Mouse (Mus musculus): Measurements from ENCODE around the gene Abcg5. TPM values are rescaled to one million over a fixed set of nuclear protein-coding genes. Genes with fewer than 3 reads are reported as not detected.

The Abcg5 gene
- total RNA-seq (2021) = not detected
- long read RNA-seq, experiment 1 = 0 reads
- long read RNA-seq, experiment 2 = 0 reads

DNA sequence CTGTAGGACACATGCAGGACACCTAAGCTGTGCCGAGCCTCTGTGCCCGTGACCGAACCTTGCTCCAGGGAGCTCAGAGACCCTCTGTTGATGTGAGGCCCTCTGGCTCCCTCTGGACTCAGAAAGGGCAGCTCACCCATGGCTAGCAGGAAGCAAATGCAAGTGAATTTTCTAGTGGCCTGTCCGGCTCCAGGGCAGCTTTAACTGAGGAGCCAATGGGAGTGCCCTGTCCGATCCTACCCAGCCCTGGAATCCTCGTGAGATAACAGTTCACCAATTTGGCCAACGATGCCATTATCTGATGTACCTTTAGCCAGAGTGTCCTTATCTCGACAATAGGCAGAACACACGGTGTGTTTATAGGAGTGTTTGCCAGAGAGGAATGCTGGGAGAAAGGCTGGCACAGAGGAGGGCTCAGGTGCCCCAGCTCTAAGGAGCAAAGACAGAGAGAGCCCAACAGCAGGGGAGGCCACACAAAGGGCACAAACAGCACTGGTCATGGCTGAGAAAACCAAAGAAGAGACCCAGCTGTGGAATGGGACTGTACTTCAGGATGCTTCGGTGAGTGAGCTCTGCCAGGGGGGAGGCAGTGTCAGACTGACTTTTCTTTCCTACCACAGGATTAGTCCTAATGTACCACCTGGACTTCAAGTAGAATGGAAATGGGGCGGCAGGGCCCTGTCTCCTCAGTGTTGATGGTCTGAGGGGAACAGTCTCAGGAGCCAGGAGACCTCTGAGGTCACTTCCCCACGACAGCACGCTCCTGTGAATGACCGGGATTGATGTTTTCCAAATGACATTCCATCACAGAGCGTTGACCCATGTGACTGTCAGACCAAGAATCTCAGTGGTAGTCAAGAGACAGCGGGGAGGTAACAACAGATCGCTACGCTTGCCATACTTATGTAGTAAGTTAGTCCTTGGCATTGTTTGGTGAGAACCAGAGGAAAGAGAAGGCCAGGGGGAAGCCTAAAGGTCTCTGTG is at the start of gene Abcg5:
TSS of gene Abcg5 (minus strand) at position 278 of the 984 bp plus-strand sequence.
- DNase-seq (ENCODE audit: low spot score in 2 of 2) = no peak

DNA sequence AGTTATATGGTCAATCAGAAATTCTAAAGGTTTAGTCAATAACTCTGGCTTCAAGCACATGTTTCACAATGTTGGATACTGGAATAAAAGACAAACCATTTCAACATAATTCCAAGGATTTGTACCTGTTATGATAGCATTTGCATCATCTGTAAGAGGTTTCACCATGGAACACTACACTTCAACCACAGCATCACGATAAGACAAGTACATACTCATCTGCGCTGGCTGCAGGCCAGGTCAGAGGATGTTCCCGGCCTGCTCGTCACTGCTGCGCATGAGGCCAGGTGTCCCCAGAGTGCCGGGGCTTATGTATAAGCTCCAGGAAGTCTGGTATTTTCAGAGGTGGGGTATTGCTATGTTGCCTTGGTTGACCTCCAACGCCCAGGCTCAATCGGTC is 49.8 kb upstream of the Abcg5 start:
- DNase-seq (ENCODE audit: low spot score in 2 of 2) = no peak

DNA sequence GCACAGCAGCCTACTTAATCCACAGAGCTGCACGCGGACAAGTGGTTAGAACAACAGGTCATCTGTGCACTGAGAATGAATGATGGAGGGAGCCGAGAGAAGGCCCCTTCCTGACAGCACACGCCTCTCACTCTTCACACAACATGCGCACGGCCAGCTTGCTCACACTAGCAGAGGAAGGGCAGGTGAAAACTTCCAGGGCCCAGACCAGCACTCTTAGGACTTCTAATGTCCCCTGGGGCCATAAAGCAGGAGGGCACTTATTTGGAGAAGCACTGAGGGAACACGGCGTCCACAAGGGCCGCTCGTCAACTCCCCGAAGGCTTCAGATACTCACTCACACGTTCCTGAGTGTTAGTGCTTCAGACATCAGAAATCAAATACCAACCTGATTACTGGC is 48.5 kb upstream of the Abcg5 start:
- DNase-seq (ENCODE audit: low spot score in 2 of 2) = no peak

DNA sequence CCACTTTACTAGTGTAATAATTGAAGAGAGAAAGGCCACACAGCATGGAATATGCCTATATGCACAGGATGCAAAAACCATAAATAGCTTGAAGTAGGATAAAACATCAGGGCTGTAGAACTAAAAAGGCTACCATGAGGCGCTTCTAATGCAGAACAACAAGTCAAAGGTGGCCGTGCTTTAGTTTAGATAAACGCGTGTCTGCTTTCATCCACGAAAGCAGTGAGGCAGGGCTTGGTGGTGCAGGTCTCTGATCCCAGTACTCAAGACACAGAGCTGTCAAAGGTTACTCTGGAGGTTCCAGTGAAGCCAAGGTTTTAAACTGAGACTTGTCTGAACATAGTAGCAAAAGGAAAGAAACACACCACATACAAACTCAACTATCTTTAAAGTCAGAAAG is 46.3 kb upstream of the Abcg5 start:
- no peak for DNase-seq (ENCODE audit: low spot score in 2 of 2)

DNA sequence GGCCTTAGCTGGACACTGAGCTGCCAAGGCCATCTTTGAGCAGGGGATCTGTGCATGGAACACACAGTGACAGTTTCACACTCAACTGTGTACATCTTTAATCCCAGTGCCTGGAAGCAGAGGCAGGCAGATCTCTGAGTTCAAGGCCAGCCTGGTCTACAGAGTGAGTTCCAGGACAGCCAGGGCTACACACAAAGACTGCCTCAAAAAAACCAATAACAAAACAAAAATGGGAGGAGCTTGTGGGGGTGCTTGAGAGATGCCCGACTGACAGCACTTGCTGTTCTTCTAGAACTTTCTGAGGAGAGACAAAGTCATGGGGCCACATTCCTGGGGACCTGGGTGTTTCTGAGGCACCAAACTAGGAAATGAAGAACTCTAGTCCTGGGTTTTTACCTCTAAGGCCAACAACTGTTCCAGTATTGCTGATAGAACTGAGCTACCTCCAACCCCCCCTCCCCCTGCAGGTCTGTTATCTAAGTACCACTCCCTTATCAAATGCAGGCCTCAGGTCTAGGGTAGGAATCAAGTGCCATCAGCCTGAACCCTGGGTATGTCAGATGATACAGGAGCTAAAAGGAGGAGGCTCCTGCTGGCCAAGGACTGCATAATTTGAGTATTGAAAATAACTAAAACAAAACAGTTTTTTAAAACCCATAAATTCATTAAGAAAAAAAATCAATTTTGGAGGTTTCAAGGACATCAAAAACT is 45.5 kb upstream of the Abcg5 start:
- no peak for DNase-seq (ENCODE audit: low spot score in 2 of 2)

DNA sequence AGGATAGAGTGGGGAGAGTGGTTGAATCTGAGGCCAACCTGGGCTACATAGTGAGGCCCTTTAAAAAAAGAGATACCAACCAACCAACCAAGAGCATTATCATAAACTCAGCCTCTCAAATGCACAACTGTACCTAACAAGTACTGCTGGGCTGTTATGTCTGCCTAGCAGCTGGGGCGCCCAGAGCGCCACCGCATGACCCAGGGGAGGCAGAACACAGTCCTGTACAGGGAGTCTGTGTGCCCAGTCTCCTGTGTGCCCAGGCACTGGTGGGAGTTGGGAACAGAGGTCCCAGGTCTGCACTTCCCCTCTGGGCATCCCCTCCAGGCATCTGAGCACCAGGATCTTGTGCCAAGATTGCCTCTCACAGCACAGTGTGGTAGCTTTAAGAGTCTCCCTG is 42.4 kb upstream of the Abcg5 start:
- no peak for DNase-seq (ENCODE audit: low spot score in 2 of 2)

DNA sequence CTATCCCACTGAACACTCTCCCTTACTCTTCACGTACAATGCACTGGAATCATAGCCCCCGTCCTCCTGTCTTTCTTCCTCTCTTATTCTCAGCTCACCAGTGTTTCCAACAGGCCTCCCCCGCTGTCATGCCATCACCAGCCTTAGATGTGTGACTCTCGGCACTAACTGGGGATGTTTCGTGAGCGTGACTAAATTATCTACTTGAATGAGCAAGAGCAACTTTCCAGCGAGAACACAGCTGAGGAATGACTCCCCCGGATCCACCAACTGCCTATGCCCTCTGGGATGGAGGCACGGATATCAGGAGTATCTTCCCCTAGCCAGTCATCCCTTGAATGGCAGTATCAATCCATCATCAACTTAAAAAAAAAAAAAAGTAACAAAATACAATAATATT is 41.2 kb upstream of the Abcg5 start:
- DNase-seq (ENCODE audit: low spot score in 2 of 2) = no peak

DNA sequence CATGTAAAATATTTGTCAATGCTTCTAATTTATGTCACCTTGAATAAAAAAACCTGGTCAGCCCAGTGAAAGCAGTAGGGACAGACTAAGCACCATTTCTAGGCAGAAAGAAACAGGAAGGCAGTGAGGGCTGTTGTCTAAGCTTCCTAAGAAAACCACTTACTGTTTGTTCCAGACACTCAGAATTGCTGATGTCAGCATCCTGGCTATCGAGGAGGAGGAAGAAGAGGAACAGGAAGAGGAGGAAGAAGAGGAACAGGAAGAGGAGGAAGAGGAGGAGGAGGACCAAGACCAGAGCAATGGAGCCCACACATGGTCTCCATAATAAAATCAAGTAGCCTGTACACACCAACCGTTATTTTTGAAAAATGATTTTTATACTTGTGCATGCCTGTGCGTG is 36.3 kb upstream of the Abcg5 start:
- no peak for DNase-seq (ENCODE audit: low spot score in 2 of 2)

DNA sequence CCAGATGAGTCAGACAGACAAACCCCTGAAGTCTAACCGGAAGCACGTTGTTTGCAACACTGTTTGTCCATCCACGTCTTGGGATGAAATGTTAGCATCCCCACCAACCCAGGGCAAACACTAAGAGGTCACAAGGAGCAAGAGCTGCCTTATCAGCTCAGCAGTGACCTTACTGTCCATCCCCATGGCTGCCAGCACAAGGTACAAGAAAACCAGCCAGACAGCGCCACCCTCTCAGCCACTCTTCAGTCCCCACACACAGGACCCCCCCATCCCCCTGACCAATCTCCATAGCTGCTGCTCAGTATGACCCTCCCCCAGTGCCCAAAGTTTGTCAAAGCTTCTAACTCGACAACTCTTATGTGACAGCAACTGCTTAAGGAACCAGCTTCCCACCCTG is 34.6 kb upstream of the Abcg5 start:
- no peak for DNase-seq (ENCODE audit: low spot score in 2 of 2)

DNA sequence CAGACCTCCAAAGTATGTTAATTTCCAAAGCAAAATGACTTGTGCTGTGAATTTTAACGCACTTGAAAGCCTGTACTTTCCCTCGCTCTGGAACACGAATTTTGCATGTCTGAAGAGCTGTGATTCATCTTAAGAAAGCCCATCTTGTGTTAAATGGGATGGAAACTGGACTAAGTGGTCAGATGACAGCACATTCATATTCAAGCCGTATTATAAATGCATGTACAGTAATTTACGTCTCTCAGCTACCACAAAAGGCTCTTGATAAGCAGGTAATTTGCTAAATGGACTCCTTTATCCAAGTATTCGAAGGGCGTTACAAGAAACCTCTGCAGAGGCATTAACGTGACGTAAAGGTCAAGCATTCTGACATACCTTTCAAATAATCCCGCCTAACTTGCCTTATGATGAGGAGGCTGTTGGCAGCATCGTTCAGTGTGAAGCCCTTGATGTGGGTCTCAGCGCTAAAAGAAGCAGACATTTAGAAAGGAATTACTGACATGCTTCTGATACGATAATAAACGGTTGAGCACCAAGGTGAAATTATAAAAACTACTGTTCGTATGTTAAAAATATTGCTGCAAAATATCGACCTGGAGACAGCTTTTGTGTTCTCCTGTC is 33.6 kb upstream of the Abcg5 start:
- DNase-seq (ENCODE audit: low spot score in 2 of 2) = no peak

DNA sequence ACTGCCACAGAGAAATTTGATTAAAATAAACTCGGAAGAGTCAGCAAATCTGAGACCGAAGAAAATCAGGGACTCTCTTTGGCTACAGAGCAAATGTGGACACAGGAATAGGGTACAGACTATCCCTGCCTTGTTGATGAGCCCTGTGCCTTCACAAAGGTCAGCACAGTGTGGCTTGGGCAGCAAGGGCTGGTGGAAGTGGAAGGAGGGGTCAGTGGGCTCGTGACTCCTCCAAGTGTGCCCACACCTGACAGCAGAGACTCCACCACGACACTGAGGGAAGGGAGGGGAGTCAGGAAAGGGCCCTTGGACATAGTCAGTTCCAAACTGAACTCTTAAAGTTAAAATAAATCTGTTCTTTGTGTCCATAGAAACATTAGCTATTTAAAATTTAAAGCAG is 32.1 kb upstream of the Abcg5 start:
- no peak for DNase-seq (ENCODE audit: low spot score in 2 of 2)

DNA sequence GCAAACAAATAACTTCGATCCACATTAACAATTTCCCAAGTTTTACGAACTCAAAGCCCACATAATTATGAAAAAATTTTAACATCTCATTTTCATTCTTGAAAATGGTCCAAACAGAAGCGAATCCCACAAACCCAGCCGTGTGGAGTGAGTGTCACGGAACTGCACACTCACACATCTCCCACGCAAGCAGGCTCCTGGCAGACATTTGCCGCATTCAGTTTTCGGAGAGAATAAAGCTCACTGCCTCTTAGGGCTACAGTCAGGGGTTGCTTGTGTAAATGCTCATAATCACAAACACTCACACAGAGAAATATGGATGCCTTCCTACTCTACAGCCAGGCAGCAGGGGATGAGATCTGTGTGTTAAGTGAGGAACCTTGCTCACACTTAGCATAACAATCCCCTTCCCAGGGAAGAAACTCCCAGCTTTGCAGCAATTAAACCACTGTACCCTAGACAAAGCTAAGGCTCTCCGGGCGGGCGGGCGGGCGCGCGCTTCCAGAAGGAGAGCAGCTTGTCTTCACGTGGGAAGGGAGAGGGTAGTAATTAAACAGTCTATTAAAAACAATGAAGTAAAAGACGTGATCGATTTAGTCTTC is 30.9 kb upstream of the Abcg5 start:
- DNase-seq (ENCODE audit: low spot score in 2 of 2) = no peak

DNA sequence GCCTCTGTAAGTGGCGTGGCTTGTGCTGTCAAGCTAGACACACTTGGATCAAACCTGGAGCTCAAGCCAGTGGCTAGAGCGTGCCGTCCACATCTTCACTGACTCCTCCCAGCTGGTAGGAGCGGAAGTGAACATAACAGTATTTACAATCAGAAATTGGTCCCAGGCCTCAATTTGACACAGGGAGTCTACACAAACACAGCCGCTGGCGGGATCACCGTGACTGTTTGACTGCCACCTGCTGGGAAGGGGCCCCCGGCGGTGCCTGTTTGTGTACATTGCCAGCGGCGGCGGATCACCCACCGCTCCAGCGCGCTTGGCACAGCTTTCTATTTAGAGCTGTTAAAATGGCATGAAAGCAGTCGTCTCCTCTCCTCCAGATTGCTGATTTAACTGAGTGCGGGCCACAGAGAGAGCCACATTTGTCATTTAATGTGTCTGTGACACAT is 26.6 kb upstream of the Abcg5 start:
- no peak for DNase-seq (ENCODE audit: low spot score in 2 of 2)

DNA sequence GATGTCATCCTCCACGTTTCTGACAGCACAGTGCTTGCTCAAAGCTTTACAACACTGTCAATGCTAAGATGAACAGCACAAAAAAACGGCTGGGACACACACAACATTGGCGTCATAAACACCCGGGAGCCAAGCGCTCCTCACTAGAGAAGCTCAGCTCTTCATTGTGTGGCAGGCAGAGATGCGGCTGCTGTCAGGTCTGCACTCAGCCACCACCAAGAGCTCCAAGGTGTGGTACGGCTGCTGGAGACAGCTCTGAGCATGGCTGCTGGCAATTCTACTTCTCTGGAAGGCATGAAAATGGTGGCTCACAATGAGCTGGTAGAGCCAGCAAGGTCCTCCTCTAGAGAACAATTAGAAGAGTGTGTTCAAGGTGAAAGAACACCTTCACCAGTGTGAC is 26.0 kb upstream of the Abcg5 start:
- DNase-seq (ENCODE audit: low spot score in 2 of 2) = no peak

DNA sequence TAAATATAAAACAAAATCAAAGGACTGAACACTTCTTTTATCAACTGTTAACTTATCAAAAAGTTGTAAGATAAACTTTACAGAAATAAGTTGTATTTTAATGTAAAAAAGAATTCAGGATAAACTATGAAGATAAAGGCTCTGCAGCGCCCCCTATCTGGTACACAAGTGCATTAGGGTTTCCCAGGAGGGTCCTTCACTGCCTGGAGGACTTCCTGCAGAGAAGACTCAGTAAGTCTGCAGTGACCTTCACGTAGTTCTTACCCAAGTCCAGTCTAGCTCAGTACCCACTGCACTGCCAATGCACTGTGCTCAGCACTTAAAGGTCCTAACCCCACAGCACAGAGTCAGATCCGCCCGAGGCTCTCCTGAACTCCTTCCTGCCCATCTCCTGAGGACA is 24.6 kb upstream of the Abcg5 start:
- DNase-seq (ENCODE audit: low spot score in 2 of 2) = no peak

DNA sequence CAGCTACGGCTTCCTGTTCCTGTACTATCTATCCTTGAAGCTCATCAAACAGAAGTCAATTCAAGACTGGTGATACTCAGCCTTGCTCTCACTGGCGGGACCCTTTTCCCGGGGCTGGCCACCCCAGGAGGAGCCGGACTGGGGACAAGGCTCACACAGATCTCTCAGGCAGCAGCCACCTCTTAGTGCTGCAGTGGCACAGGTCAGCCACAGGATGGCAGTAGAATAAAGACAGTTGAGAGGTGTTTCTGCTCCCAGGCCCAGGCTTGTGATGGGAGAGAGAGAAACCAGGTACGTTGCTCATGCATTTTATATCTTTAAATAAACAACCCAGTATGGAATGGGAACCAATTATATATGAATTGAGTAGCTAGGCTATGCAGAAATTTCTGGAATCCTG is 15.9 kb upstream of the Abcg5 start:
- DNase-seq (ENCODE audit: low spot score in 2 of 2) = peak; percentile 32 to 36

DNA sequence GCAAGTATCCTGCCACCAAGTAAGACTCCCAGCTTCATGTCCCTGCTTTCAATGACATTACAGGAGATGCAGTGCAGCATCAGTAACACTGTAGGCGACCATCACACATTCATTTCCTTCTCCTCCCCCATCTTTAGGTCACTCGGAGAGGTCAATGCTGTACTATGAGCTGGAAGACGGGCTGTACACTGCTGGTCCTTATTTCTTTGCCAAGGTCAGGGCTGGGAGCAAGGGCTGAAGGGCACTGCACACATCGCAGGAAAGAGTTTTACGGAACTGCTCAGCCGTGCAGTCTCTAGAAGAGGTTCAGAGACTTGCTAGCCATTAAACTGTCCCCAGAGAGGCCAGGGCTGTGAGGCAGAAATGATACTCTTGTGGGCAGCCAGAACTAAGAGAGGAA is 13.7 kb upstream of the Abcg5 start:
- DNase-seq (ENCODE audit: low spot score in 2 of 2) = no peak

DNA sequence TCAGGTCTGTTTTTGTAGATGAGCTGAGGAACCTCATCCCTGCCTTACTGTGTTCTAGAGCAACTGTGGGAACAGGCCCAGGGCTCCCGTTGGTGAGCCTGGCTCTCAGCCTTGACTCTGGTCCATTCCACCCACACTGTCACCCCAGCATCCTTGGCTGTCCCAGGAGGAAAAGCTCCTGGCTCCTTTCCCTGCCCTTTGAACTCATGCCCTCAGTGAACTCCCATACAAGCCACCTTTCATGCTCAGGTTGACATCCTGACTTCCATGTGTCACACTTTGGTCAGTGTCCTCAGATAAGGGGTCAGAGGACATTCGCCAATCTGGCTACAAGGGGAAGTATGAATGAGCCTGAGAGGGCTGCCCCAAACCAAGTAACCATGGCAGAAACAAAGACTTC is 10.9 kb upstream of the Abcg5 start:
- no peak for DNase-seq (ENCODE audit: low spot score in 2 of 2)

DNA sequence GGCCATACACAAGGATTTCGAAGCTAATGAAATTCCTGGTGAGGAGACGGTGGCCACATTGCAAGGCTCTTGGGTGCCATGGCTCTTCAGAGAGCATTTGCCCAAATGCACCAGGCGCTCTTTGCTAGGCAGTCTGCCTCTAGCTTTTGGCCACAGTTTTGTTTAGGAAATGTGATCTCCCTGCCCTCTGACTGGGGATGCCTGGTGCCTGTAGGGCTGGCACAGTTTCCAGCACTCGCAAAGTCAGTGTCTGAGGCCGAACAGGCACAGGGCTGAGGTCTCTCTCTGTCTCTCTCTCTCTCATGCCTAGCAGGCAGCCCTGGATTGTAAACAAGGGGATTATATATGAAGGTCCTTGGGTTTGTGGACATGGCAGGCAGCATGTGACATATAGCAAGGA is 7.3 kb upstream of the Abcg5 start:
- no peak for DNase-seq (ENCODE audit: low spot score in 2 of 2)

DNA sequence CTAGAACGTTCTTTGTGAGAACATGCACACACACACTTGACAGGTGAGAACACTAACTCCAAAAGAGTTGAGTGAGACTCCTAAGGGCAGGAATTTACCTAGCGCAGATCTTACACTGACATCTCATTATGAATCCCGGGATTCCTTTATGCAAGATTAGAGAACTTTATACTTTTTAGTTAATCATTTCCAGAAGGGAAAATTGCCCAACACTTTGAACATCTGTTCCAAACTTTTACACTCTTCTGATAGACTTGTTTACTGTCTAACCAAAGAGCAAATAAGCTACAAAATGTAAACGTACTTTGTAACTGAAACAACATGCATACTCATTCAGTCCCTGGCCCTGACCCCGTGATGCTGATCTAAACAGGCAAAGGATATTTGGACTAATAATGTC is 6.5 kb upstream of the Abcg5 start:
- no peak for DNase-seq (ENCODE audit: low spot score in 2 of 2)

DNA sequence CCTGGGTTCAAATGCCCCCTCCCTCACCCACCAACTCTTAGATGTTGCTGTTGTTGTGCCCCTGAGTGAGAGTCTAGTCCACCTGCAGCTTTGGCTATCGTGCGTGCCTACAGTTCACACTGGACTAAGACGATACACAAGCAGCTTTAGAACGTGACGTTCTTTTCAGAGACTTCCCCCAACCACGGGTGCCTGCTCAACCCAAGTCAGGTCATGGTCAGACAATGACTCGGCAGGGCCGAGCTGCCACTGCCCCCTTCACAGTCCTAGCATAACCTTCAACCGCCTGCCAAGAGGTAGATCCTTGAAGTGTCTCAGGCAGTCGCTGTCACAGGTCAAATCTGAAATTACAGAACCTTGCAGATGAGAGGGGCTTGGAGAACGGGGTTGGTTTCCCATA is 6.0 kb upstream of the Abcg5 start:
- DNase-seq (ENCODE audit: low spot score in 2 of 2) = peak in 1 of 2 experiments; percentile 53

Measured in adrenal gland, adult 18-20 months (tissue).